Mouse (Mus musculus) midbrain, embryonic 16.5 days (tissue): ENCODE results near the gene Arhgef3. TPM values are rescaled to one million over a fixed set of nuclear protein-coding genes. Genes with fewer than 3 reads are reported as not detected.

Experiments
- ATAC-seq: fragments of 200-750 bp; cut with Nextera tagmentation; 2 replicates; pipeline ENCODE4 v1.8.0; 2017; ENCODE audit warnings: moderate TSS enrichment
- H3K27ac ChIP-seq: fragments of 300-500 bp; sonication (generic); 2 replicates; pipeline ENCODE4 v1.5.1; 2014; ENCODE audit warnings: mild to moderate bottlenecking, low read length, mixed read lengths
- H3K27me3 ChIP-seq: fragments of 300-500 bp; sonication (generic); 2 replicates; pipeline ENCODE4 v1.6.1; 2014; ENCODE audit warnings: low read depth, low read length, mixed read lengths; ENCODE audit not compliant: control insufficient read depth, insufficient read depth
- H3K36me3 ChIP-seq: fragments of 300-500 bp; sonication (generic); 2 replicates; pipeline ENCODE4 v1.6.1; 2014; ENCODE audit warnings: mild to moderate bottlenecking, low read length, moderate library complexity, mixed read lengths; ENCODE audit not compliant: control insufficient read depth, insufficient read depth
- H3K4me1 ChIP-seq: fragments of 300-500 bp; sonication (generic); 2 replicates; pipeline ENCODE4 v1.6.1; 2014; ENCODE audit warnings: mild to moderate bottlenecking, low read length, mixed read lengths; ENCODE audit not compliant: control insufficient read depth, insufficient read depth
- H3K4me2 ChIP-seq: fragments of 300-500 bp; sonication (generic); 2 replicates; pipeline ENCODE4 v1.6.1; 2014; ENCODE audit warnings: mild to moderate bottlenecking, low read length, mixed read lengths
- H3K4me3 ChIP-seq: fragments of 300-500 bp; sonication (generic); 2 replicates; pipeline ENCODE4 v1.5.1; 2014; ENCODE audit warnings: low read depth, mild to moderate bottlenecking, low read length, moderate library complexity, mixed read lengths
- H3K9ac ChIP-seq: fragments of 300-500 bp; sonication (generic); 2 replicates; pipeline ENCODE4 v1.6.1; 2014; ENCODE audit warnings: low read depth, low read length, mixed read lengths
- H3K9me3 ChIP-seq: fragments of 300-500 bp; sonication (generic); replicated peaks from 2 replicates; pipeline ENCODE4 v1.6.1; 2014; ENCODE audit warnings: mild to moderate bottlenecking, low read length, mixed read lengths; ENCODE audit not compliant: control insufficient read depth, poor library complexity, severe bottlenecking
- WGBS: fragments of 180-500 bp; shearing (Covaris S2); extraction: QIAGEN DNeasy Blood & Tissue Kit; methylation state at CpG from one replicate; pipeline ENCODE4 v1.1.7; 2014; 5-methylcytosine and 5-hydroxymethylcytosine counted together
- polyA plus RNA-seq: library from polyadenylated mRNA; unstranded; fragments of >200 nt; fragmentation: Nextera tagmentation; extraction: Ambion mirVana; gene quantifications from 2 replicates; pipeline ENCODE4 v1.2.1, GENCODE M21; 2015

Arhgef3 gene
- polyA plus RNA-seq, 1 experiment from 2014 or later, result 10.8 TPM

- no peaks in the 10 kb centered on the region for H3K9me3 ChIP-seq
- H3K4me2 ChIP-seq, result no peak overlapping the region
- WGBS, result 56% methylated on average over 3 of the region's 3 CpGs
- H3K9ac ChIP-seq, result no peak overlapping the region
- no peak overlapping the region for H3K27ac ChIP-seq
- H3K4me3 ChIP-seq, result no peak overlapping the region
- H3K36me3 ChIP-seq, result no peaks in the 10 kb centered on the region
- H3K27me3 ChIP-seq, result no peaks in the 10 kb centered on the region
- peaks cover 3% of the 10 kb centered on the region for H3K4me1 ChIP-seq
- ATAC-seq, result no peak
Observed at GRCm38 (mm10) chr14:27226288-27226687, 111.6 kb downstream of the Arhgef3 start.

DNA sequence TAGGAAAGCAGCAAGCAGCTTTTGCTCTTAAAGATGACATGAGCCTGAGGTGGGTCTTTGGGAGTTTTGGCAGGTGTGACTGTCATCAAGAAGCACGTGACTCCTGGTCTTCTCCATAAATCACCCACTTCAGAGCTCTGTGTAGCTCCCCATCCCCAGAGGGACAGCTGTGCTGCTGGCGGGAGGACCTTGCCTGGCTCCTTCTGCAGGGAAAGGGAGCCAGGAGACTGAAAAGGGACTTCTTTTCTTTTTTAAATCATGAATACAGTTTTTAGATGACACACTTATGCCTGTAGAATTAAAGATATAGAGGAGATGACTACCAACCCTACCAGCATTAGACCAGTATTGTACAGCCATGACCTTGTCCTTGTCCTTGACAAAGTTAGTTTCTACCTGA, 113.6 kb downstream of the Arhgef3 start:
- Histone ChIP-seq H3K9me3 (no peaks in the 10 kb centered on the region), H3K27me3 (no peaks in the 10 kb centered on the region), H3K4me1 (peaks cover 3% of the 10 kb centered on the region), H3K9ac (no peak overlapping the region), H3K27ac (no peak overlapping the region), H3K4me3 (no peak overlapping the region), H3K36me3 (no peaks in the 10 kb centered on the region), H3K4me2 (no peak overlapping the region)
- no peak for ATAC-seq
- 82% methylated on average over 2 of the region's 2 CpGs for WGBS

DNA sequence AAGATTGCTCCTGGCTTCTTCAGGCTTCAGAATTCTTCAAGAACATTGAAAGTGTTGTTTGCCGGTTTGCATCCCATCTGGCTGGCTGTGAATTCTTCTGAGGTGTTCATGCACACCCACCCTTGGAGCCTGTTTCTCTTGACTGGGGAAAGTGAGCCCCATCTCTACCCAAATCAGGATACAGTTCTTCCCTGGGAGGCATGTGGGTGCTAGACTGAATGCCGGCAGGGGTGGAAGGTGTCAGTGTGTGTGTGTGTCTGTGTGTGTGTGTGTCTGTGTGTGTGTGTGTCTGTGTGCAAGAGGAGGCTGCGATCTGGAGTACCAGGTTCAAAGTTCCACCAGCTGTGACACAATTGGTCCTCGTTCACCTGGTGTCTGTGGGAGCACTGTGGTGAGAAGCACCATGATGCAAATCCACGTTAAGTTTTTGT, 114.3 kb downstream of the Arhgef3 start:
- H3K9ac ChIP-seq, result no peak overlapping the region

GRCm38 (mm10) chr14:27229441-27230147, 114.9 kb downstream of the Arhgef3 start:
- Histone ChIP-seq H3K27ac (no peak overlapping the region), H3K4me2 (no peak overlapping the region), H3K36me3 (no peaks in the 10 kb centered on the region), H3K9ac (no peak overlapping the region), H3K4me1 (peaks cover 3% of the 10 kb centered on the region), H3K9me3 (no peaks in the 10 kb centered on the region), H3K4me3 (no peak overlapping the region), H3K27me3 (no peaks in the 10 kb centered on the region)
- 61% methylated on average over 16 of the region's 16 CpGs for WGBS
- ATAC-seq, result no peak

More for the DNA sequence above, 114.3 kb downstream of the Arhgef3 start:
- no peak overlapping the region for H3K27ac ChIP-seq
- H3K4me3 ChIP-seq, result no peak overlapping the region
- no peaks in the 10 kb centered on the region for H3K27me3 ChIP-seq
- WGBS, result 85% methylated on average over 5 of the region's 5 CpGs
- peaks cover 3% of the 10 kb centered on the region for H3K4me1 ChIP-seq
- no peak for ATAC-seq
- H3K4me2 ChIP-seq, result no peak overlapping the region
- no peaks in the 10 kb centered on the region for H3K9me3 ChIP-seq
- H3K36me3 ChIP-seq, result no peaks in the 10 kb centered on the region

GRCm38 (mm10) chr14:27230262-27231022, 115.7 kb downstream of the Arhgef3 start:
- WGBS, result 29% methylated on average over 18 of the region's 18 CpGs
- Histone ChIP-seq H3K36me3 (no peaks in the 10 kb centered on the region), H3K4me1 (peaks cover 3% of the 10 kb centered on the region), H3K9me3 (no peaks in the 10 kb centered on the region), H3K9ac (0 out of 2 replicates have a peak overlapping the region, but pooled peaks have one; percentile 20), H3K4me3 (no peak overlapping the region), H3K27me3 (no peaks in the 10 kb centered on the region), H3K4me2 (no peak overlapping the region), H3K27ac (no peak overlapping the region)
- ATAC-seq, result no peak

DNA sequence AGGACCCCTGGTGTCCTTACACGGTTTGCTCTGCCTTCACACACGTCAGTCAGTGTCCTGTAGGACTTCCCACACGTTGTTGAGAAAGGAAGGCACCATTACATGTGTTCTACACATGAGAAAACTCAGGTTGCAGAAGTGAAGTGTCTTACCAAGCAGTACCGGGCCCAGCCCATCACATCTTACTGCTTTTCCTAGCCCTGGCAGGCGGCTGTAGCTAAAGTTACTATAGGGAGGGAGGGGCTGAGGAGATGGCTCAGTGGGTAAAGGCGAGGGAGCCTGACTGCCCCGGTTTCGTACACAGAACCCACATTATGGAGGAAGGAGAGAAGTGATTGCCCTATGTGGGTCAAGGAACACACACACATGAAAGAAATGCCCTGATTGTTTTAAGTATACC, 116.8 kb downstream of the Arhgef3 start:
- Histone ChIP-seq H3K4me3 (no peak overlapping the region), H3K4me1 (peaks cover 3% of the 10 kb centered on the region), H3K9me3 (no peaks in the 10 kb centered on the region), H3K4me2 (no peak overlapping the region), H3K9ac (no peak overlapping the region), H3K27me3 (no peaks in the 10 kb centered on the region), H3K27ac (no peak overlapping the region), H3K36me3 (no peaks in the 10 kb centered on the region)
- ATAC-seq, result no peak
- 83% methylated on average over 8 of the region's 8 CpGs for WGBS

- no peak overlapping the region for H3K27ac ChIP-seq
- no peaks in the 10 kb centered on the region for H3K9me3 ChIP-seq
- no peaks in the 10 kb centered on the region for H3K27me3 ChIP-seq
- no peak overlapping the region for H3K9ac ChIP-seq
- WGBS, result 92% methylated on average over 25 of the region's 25 CpGs
- H3K36me3 ChIP-seq, result no peaks in the 10 kb centered on the region
- no peak overlapping the region for H3K4me2 ChIP-seq
- no peak for ATAC-seq
- no peak overlapping the region for H3K4me3 ChIP-seq
- peaks cover 3% of the 10 kb centered on the region for H3K4me1 ChIP-seq
Observed at GRCm38 (mm10) chr14:27231974-27232780, 117.5 kb downstream of the Arhgef3 start.

DNA sequence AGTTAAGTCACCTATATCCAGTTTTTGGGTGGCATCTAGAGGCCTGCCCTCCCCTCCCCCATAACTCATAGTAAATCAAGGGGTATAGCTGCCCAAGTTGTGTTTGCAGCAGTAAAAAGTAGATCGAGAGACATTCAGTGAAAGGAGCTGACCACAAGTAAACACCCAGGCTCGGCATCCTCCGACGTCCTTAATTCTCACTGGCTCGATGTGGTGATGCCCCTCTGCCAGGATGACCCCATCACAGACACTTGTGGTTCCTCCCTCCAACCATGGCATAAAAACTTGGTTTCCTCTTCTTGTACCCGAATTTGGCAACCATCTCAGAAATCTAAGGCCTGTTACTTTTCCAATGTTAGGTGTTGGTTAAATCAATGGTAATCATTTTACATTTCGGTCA, 118.4 kb downstream of the Arhgef3 start:
- Histone ChIP-seq H3K36me3 (no peaks in the 10 kb centered on the region), H3K27ac (no peak overlapping the region), H3K4me1 (peaks cover 3% of the 10 kb centered on the region), H3K9ac (no peak overlapping the region), H3K4me3 (no peak overlapping the region), H3K27me3 (no peaks in the 10 kb centered on the region), H3K4me2 (no peak overlapping the region), H3K9me3 (no peaks in the 10 kb centered on the region)
- WGBS, result 94% methylated on average over 7 of the region's 7 CpGs
- ATAC-seq, result no peak
